Mouse (Mus musculus): ENCODE measurements around the gene Tmem259. TPM values are rescaled to one million over a fixed set of nuclear protein-coding genes. Genes with fewer than 3 reads are reported as not detected.

The Tmem259 gene
- total RNA-seq, 2 experiments from 2014 or later = 38.2 to 54.7 TPM

- ATAC-seq (replicated peaks; ENCODE audit: poor library complexity, severe bottlenecking) = no peak
Measured at GRCm38 (mm10) chr10:79989272-79989786, 5.2 kb upstream of the Tmem259 start.

- 0 out of 2 replicates have a peak, but pooled peaks have one; percentile 1 for ATAC-seq (replicated peaks; ENCODE audit: poor library complexity, severe bottlenecking)
Measured at GRCm38 (mm10) chr10:79988506-79989271, 4.6 kb upstream of the Tmem259 start, which contains the start of gene Cnn2. Gene Cnn2, plus strand, starts transcription at chr10:79988584.

GRCm38 (mm10) chr10:79987771-79988505 lies 3.8 kb upstream of the Tmem259 start:
- no peak for ATAC-seq (replicated peaks; ENCODE audit: poor library complexity, severe bottlenecking)

GRCm38 (mm10) chr10:79986963-79987362 lies 2.8 kb upstream of the Tmem259 start:
- ATAC-seq (replicated peaks; ENCODE audit: poor library complexity, severe bottlenecking) = peak; percentile 32

GRCm38 (mm10) chr10:79986232-79986878 lies 2.2 kb upstream of the Tmem259 start:
- no peak for ATAC-seq (replicated peaks; ENCODE audit: poor library complexity, severe bottlenecking)

GRCm38 (mm10) chr10:79985334-79986231 lies 1.5 kb upstream of the Tmem259 start:
- peak; percentile 28 for ATAC-seq (replicated peaks; ENCODE audit: poor library complexity, severe bottlenecking)

- ATAC-seq (replicated peaks; ENCODE audit: poor library complexity, severe bottlenecking) = peak; percentile 61
Measured at GRCm38 (mm10) chr10:79984871-79985270, 741 bp upstream of the Tmem259 start.

GRCm38 (mm10) chr10:79983670-79984069 lies 460 bp downstream of the Tmem259 start:
- ATAC-seq (replicated peaks; ENCODE audit: poor library complexity, severe bottlenecking) = peak; percentile 8; the same call in 1 of the 2 replicates

GRCm38 (mm10) chr10:79983205-79983604 lies 925 bp downstream of the Tmem259 start:
- ATAC-seq (replicated peaks; ENCODE audit: poor library complexity, severe bottlenecking) = no peak

GRCm38 (mm10) chr10:79979401-79980155 lies 4.6 kb downstream of the Tmem259 start:
- ATAC-seq (replicated peaks; ENCODE audit: poor library complexity, severe bottlenecking) = no peak

GRCm38 (mm10) chr10:79978061-79978460 lies 6.1 kb downstream of the Tmem259 start:
- ATAC-seq (replicated peaks; ENCODE audit: poor library complexity, severe bottlenecking) = no peak

- ATAC-seq (replicated peaks; ENCODE audit: poor library complexity, severe bottlenecking) = no peak
Measured at GRCm38 (mm10) chr10:79977324-79977723, 6.8 kb downstream of the Tmem259 start.

GRCm38 (mm10) chr10:79976722-79977107 lies 7.4 kb downstream of the Tmem259 start:
- ATAC-seq (replicated peaks; ENCODE audit: poor library complexity, severe bottlenecking) = no peak

- ATAC-seq (replicated peaks; ENCODE audit: poor library complexity, severe bottlenecking) = no peak
Measured at GRCm38 (mm10) chr10:79976071-79976721, 7.9 kb downstream of the Tmem259 start.

- peak; percentile 53; the same call in 1 of the 2 replicates for ATAC-seq (replicated peaks; ENCODE audit: poor library complexity, severe bottlenecking)
Measured at GRCm38 (mm10) chr10:79974668-79975067, 9.5 kb downstream of the Tmem259 start.

GRCm38 (mm10) chr10:79974087-79974486 lies 10.0 kb downstream of the Tmem259 start:
- ATAC-seq (replicated peaks; ENCODE audit: poor library complexity, severe bottlenecking) = no peak

- ATAC-seq (replicated peaks; ENCODE audit: poor library complexity, severe bottlenecking) = no peak
Measured at GRCm38 (mm10) chr10:79972831-79973230, 11.3 kb downstream of the Tmem259 start.

GRCm38 (mm10) chr10:79971183-79971497 lies 13.0 kb downstream of the Tmem259 start:
- ATAC-seq (replicated peaks; ENCODE audit: poor library complexity, severe bottlenecking) = peak; percentile 31
